Mouse (Mus musculus): ENCODE results near the gene Tmem82. TPM values are rescaled to one million over a fixed set of nuclear protein-coding genes. Genes with fewer than 3 reads are reported as not detected.

The Tmem82 gene
- polyA plus RNA-seq, 1 experiment from 2014 or later: 3.3 TPM

DNA sequence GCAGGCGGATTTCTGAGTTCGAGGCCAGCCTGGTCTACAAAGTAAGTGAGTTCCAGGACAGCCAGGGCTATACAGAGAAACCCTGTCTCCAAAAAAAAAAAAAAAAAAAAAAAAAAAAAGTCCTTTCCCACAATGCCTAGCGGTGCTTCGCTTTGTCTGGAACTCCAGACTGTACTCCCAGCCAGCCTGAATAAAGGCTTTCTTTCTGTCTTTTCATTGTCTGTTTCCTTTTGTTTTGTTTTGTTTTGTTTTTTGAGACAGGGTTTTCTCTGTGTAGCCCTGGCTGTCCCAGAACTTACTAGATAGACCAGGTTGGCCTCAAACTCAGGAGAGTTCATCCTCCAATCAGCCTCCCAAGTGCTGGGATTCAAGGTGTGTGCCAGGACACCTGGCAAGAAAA lies 54.2 kb downstream of the Tmem82 start:
- Histone ChIP-seq H3K4me2 (no peak overlapping the region), H3K27ac (ENCODE audit: low read depth, low read length) (no peak overlapping the region), H3K9me3 (ENCODE audit: control insufficient read depth, low read length) (no peaks in the 10 kb centered on the region), H3K27me3 (replicated peaks; ENCODE audit: control insufficient read depth, insufficient read depth, low read length) (no peaks in the 10 kb centered on the region), H3K4me3 (ENCODE audit: low read depth, low read length) (no peak overlapping the region), H3K9ac (ENCODE audit: low read depth, low read length) (no peak overlapping the region), H3K4me1 (replicated peaks; ENCODE audit: control insufficient read depth, insufficient read depth, low read length) (peaks cover 2% of the 10 kb centered on the region; the same call in 1 of the 2 replicates), H3K36me3 (ENCODE audit: control insufficient read depth, insufficient read depth, low read length) (no peaks in the 10 kb centered on the region)
- DNase-seq (ENCODE audit: low spot score): no peak
- 89% methylated on average over 4 of the region's 4 CpGs for WGBS
- no peak for ATAC-seq (replicated peaks; ENCODE audit: low FRiP score)

Other genes with a start within 250 kb of the Tmem82 start
- 0.19 TPM in 1 of 2 replicates, not detected in the other for gene Clcnka, start 219.9 kb downstream of the Tmem82 start, polyA plus RNA-seq (2014; fragmentation: Nextera tagmentation; extraction: Ambion mirVana)
- gene Clcnkb, start 202.6 kb downstream of the Tmem82 start, polyA plus RNA-seq (2014; fragmentation: Nextera tagmentation; extraction: Ambion mirVana): not detected in 2 replicates
- gene Hspb7, start 197.9 kb downstream of the Tmem82 start, polyA plus RNA-seq (2014; fragmentation: Nextera tagmentation; extraction: Ambion mirVana): 0.42 and 1.2 TPM in 2 replicates
- not detected in 2 replicates for gene Srarp, start 182.5 kb downstream of the Tmem82 start, polyA plus RNA-seq (2014; fragmentation: Nextera tagmentation; extraction: Ambion mirVana)
- 24.3 and 26.4 TPM in 2 replicates for gene Zbtb17, start 174.0 kb downstream of the Tmem82 start, polyA plus RNA-seq (2014; fragmentation: Nextera tagmentation; extraction: Ambion mirVana)
- 9.1 and 10.4 TPM in 2 replicates for gene Spen, start 80.0 kb downstream of the Tmem82 start, polyA plus RNA-seq (2014; fragmentation: Nextera tagmentation; extraction: Ambion mirVana)
- gene Fblim1, start 12.5 kb downstream of the Tmem82 start, polyA plus RNA-seq (2014; fragmentation: Nextera tagmentation; extraction: Ambion mirVana): 15.4 and 17.0 TPM in 2 replicates
- gene Slc25a34, start 5.2 kb upstream of the Tmem82 start, polyA plus RNA-seq (2014; fragmentation: Nextera tagmentation; extraction: Ambion mirVana): not detected in 2 replicates
- gene Plekhm2, start 46.3 kb upstream of the Tmem82 start, polyA plus RNA-seq (2014; fragmentation: Nextera tagmentation; extraction: Ambion mirVana): 2.1 and 3.4 TPM in 2 replicates
- 2.7 TPM in 1 of 2 replicates, not detected in the other for gene Rsc1a1, start 67.0 kb upstream of the Tmem82 start, polyA plus RNA-seq (2014; fragmentation: Nextera tagmentation; extraction: Ambion mirVana)
- gene Ddi2, start 104.8 kb upstream of the Tmem82 start, polyA plus RNA-seq (2014; fragmentation: Nextera tagmentation; extraction: Ambion mirVana): 29.3 and 31.4 TPM in 2 replicates
- gene Agmat, start 128.0 kb upstream of the Tmem82 start, polyA plus RNA-seq (2014; fragmentation: Nextera tagmentation; extraction: Ambion mirVana): 16.0 and 18.0 TPM in 2 replicates
- gene Dnajc16, start 172.3 kb upstream of the Tmem82 start, polyA plus RNA-seq (2014; fragmentation: Nextera tagmentation; extraction: Ambion mirVana): 4.0 and 4.2 TPM in 2 replicates
- 16.5 and 18.3 TPM in 2 replicates for gene Casp9, start 175.0 kb upstream of the Tmem82 start, polyA plus RNA-seq (2014; fragmentation: Nextera tagmentation; extraction: Ambion mirVana)
- gene Cela2a, start 207.5 kb upstream of the Tmem82 start, polyA plus RNA-seq (2014; fragmentation: Nextera tagmentation; extraction: Ambion mirVana): not detected in 2 replicates
- gene Ctrc, start 227.7 kb upstream of the Tmem82 start, polyA plus RNA-seq (2014; fragmentation: Nextera tagmentation; extraction: Ambion mirVana): not detected in 2 replicates